Mouse (Mus musculus): ENCODE measurements around the gene 1700008O03Rik.
A peak's percentile ranks its signal among the peaks of the same experiment; 100 is the strongest.

1700008O03Rik gene

DNA sequence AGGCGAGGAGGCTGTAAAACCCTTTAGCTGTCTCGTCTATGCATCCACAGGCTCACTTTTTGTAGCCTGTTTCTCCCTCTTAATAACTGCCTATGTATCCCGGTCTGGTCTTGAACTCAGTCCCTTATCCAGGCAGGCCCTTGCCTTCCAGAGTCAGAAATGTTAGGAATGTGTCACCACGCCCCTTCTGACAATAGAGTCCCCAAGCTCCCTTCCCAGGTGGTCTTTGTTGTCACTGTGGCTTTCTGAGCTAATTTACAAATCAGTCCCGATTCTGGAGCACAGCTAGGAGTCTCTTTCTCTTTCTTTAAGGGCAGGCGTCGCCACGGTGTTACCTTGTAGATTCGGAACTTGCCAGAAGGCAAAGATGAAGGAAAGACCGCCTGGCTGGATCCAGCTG lies 10.4 kb downstream of the 1700008O03Rik start:
- DNase-seq: no peak

GRCm38 (mm10) chr7:44374756-44375155 lies 10.9 kb downstream of the 1700008O03Rik start:
- DNase-seq: no peak

DNA sequence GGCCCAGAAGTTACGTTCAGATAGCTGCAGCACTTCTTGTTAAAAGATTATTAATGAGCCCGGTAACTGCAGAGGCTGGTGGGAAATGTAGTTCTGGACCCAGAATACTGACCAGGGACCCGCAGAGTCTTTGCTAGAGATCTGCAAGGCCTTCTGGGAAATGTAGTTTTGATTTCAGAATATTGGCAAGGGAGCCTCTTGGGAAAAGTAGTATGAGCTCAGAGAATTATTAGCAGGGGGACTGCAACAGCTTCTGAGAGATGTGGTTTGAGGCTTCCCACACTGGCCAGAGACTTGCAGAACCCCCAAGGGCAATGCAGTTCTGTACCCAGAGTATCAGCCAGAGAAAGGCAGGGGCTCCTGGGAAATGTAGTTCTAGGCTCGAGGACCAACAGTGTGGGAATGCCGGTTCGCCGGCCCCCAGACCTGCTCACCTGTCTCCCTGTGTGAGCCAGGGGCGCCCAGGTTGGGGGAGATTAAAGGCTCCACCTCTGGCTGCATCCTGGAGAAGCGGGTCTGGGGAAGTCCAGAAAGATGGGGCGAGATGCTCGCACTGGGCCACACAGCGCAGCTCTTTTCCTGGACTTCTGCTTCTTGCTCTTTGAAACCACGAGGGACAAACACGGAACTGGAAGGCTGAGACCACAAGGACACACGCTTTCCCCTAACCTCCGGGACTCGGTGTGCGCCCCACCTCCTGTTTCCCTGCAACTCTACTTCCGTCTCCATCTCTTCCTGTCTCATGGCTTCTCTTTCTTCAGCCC lies 11.5 kb downstream of the 1700008O03Rik start:
- DNase-seq: peak; percentile 82 to 88

DNA sequence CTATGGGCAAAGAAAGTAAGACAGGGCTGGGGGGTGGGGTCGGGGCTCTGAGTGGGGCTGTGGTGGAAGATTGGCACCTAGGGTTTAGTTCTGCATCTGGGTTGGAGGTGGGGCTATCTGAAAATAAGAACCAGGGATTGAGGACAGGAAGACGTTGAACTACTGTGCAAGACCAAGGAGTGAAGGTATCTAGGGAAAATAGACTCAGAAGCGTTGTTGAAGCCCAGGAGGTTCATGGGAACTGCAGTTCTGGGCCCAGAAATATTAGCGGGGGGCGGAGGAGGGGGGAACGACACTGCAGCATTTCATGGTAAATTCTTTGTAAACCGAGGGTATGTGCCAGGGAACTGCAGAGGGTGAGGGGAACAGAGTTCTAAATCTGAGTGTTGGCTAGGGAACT lies 12.2 kb downstream of the 1700008O03Rik start:
- DNase-seq: no peak

- no peak for DNase-seq
Measured at GRCm38 (mm10) chr7:44372678-44373077, 12.9 kb downstream of the 1700008O03Rik start.

DNA sequence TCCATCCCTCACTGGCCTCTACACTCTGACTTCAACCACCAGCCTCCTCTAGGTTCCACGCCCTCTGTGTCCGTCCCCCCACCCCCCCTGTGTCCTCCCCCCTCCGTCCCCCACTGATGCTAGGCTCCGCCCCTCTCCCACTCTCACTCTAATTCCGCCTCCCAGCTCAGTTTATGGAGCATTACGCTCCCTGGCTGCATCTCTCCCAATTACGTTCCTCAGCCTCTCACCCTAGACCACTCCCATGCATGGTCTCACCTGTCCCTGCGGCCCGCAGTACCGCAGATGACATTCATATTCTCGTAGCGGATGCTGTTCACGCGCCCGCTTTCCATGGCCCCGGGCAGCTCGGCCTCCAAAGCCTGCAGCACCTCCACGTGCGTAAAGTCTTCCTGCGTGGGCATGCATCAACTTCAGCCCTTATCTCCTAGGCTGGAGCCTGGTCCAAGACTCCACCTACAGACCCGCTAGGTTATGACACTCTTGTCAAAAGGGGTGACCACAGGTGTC lies 24.8 kb downstream of the 1700008O03Rik start:
- DNase-seq: peak; percentile 66 to 67

- DNase-seq: peak; percentile 96 to 98
Measured at GRCm38 (mm10) chr7:44359908-44360672, 25.5 kb downstream of the 1700008O03Rik start.

DNA sequence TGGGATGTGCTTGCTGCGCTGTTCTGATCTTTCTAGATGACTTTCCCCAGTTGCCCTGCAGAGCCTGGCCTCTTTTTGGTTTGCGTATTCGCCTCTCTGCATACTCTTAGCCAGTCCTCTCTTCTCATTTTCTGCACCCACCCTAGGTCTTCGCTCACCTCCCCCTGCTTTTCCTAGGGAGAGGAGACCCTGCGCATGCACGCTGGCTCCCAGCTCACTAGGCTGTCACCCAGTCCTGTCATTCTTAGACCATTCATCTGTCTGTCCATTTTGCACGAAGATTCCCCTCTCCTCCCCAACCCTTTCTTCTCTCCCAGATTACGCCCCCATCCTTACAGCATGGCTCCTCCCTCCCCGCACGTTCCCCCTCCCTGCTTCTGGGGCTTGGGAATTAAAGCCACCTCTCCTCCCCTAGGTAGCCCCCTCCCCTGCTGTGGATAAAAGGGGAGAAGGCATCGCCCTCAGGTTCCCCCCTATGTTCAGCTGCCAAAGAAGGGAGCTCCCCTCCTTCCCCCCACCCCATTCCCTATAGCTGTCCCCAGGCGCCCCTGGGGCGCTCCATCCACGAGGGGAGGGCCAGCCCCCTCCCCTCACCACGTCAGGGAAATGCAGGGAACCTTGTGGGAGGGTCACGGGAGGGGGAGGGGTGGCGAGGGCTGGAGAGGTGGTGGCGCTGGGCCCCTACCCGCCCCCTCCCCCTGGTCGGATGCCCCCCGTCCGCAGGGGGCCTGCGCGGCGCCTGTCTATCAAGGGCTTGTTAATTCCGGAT lies 26.6 kb downstream of the 1700008O03Rik start:
- DNase-seq: peak; percentile 35 to 75

DNA sequence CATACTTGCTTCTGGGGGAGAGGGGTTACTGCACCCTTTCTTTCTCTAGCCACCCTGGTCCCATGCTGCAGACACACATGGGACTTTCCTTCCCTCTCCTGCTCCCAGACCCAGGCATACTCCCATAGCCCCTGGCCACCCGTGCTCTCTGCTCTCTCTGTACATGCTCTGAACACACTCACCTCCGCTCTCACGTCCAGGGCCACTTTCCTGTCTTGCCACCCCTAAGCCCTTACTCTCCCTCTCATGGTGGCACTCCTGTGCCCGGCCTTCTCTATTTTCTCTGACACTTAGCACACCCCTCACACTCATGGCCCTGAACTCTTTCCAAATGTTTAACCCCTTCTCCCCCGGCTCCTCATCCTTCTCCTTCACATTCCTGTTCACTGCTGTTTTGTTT lies 27.6 kb downstream of the 1700008O03Rik start:
- DNase-seq: peak; percentile 20 to 32

GRCm38 (mm10) chr7:44357531-44357930 lies 28.1 kb downstream of the 1700008O03Rik start:
- DNase-seq: peak in 1 of 2 experiments; percentile 41

GRCm38 (mm10) chr7:44356590-44357481 lies 28.8 kb downstream of the 1700008O03Rik start:
- peak; percentile 27 to 45 for DNase-seq

- peak in 1 of 2 experiments; percentile 15 for DNase-seq
Measured at GRCm38 (mm10) chr7:44355411-44355810, 30.2 kb downstream of the 1700008O03Rik start.

DNA sequence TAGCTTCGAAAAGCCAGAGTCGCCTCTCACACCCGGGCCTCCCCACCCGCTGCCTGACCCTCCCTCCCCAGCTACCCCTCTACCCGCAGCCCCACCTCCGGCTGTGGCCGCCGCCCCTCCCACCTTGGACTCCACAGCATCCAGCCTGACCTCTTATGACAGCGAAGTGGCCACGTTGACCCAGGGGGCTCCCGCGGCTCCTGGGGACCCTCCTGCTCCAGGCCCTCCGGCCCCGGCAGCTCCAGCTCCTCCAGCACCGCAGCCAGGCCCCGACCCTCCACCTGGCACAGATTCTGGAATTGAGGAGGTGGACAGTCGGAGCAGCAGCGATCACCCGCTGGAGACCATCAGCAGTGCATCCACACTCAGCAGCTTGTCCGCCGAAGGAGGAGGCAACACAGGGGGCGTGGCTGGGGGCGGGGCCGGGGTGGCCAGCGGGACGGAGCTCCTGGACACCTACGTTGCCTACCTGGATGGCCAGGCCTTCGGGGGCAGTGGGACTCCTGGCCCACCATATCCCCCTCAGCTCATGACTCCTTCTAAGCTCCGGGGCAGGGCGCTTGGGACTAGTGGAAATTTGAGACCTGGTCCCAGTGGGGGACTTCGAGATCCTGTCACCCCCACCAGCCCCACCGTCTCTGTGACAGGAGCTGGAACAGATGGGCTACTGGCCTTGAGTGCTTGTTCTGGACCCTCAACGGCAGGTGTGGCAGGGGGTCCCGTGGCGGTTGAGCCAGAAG lies 31.8 kb downstream of the 1700008O03Rik start:
- DNase-seq: peak; percentile 37 to 63

GRCm38 (mm10) chr7:44352750-44353600 lies 32.6 kb downstream of the 1700008O03Rik start:
- DNase-seq: peak; percentile 42 to 43

DNA sequence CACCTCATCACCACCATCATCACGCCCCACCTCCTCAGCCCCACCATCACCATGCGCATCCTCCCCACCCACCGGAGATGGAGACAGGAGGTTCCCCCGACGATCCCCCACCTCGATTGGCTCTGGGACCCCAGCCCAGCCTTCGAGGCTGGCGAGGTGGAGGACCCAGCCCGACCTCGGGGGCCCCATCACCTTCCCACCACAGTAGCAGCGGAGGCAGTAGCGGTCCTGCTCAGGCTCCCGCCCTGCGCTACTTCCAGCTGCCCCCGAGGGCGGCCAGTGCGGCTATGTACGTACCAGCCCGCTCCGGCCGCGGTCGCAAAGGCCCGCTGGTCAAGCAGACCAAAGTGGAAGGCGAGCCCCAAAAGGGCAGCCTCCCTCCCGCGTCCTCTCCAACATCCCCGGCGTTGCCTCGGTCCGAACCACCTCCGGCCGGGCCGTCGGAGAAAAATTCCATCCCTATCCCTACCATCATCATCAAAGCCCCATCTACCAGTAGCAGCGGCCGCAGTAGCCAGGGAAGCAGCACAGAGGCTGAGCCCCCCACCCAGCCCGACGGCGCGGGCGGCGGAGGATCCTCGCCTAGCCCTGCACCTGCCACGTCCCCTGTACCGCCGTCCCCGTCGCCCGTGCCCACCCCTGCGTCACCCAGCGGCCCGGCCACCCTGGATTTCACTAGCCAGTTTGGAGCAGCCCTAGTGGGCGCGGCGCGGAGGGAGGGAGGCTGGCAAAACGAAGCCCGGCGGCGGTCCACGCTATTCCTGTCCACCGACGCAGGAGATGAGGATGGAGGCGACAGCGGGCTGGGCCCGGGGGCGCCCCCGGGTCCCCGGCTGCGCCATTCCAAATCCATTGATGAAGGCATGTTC lies 33.5 kb downstream of the 1700008O03Rik start:
- peak; percentile 29 to 49 for DNase-seq

DNA sequence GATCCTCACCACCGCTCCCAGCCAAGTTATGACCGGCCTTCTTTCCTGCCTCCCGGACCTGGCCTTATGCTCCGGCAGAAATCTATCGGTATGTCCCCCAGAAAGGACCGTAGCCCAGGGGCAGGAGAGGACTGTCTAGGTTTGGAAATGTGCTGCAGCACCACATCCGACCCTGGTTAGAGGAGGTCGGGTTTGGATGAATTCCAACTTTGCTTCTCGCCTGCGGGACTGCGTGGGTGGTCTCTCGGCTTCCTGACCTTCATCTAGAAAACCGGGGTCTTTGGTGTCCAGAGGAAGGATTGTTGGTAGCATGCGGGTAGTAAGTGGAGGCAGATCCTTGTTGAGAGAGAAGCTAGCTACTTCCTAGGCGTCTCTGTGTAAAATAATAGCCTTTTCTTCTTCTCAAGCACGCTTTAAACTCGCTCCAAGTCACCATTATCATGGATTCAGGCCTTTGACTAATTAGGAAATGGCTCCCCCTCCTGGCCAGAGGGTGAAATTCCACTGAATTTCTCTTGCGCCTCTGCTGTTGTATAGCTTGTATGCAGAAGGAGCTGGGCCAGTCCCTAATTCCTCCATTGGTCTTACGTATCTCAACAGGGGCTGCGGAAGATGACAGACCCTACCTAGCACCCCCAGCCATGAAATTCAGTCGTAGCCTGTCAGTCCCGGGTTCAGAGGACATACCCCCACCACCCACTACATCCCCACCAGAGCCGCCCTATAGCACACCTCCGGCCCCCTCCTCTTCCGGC lies 34.5 kb downstream of the 1700008O03Rik start:
- DNase-seq: peak; percentile 88 to 89

DNA sequence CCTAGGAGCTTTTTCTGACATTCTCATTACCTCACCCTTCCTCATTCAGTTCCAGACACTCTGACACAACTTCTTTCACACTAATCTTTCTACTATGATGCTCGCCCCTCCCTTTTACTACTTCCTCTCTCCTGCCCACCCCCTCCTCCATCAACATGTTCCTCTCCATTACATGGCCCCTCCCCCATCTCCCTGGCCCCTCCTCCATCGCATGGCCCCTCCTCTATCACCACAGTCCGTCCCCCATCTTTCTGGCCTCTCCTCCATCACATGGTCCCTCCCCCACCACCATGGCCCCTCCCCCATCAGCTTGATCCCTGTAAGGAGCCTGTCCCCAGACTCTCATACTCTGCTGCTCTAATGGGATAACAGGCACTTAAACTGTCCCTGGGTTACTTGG lies 36.6 kb downstream of the 1700008O03Rik start:
- DNase-seq: peak in 1 of 2 experiments; percentile 26

- DNase-seq: peak in 1 of 2 experiments; percentile 7
Measured at GRCm38 (mm10) chr7:44344622-44345021, 41.0 kb downstream of the 1700008O03Rik start.
